Mouse (Mus musculus) R1 (cell line): Measurements from ENCODE around the gene Vti1a.

ENCODE experiments used
- DNase-seq: peaks from one replicate; pipeline ENCODE4 v3.0.0-alpha.2; 2018; ENCODE audit warnings: low read depth, low spot score

The Vti1a gene

DNA sequence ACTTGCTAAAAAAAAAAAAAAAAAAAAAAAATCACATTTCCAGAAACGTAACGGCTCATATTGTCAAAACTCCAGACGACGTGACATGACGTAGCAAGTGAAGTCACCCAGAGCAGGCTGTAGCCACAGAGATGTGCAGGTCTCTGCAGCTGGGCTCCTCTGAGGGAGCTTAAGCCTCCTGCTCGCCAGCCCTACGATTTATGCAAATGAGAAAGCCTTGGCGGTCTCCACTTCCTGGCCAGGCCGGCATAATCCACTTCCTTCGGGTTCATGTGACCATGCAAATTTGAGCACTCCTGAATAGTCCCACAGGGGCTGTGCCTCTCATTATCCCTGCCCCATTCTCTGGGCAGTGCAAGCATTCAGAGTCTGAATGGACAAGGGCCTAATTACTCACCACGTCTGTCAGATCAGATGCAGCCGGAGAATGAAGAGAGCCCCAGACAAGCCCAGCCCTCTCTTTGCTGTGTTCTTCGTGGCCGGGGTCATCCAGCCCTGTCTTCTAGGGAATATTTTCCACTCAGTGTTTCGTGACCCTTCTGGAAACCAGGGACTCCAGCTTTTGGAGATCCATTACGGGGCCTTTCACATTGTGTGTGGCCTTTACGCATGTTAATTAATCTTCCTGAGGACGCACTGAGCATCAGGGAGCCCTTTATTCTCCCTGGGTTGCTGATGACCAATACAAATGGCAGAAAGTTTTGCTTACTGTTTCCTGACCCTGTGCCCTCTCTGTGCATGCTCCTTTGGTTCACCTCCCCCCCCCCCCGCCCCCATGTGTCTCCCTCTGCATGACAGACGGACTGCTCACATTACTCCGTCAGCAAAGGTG is 240.3 kb downstream of the Vti1a start:
- DNase-seq = peak; percentile 89

GRCm38 (mm10) chr19:55559331-55559730 is 243.2 kb downstream of the Vti1a start:
- no peak for DNase-seq

DNA sequence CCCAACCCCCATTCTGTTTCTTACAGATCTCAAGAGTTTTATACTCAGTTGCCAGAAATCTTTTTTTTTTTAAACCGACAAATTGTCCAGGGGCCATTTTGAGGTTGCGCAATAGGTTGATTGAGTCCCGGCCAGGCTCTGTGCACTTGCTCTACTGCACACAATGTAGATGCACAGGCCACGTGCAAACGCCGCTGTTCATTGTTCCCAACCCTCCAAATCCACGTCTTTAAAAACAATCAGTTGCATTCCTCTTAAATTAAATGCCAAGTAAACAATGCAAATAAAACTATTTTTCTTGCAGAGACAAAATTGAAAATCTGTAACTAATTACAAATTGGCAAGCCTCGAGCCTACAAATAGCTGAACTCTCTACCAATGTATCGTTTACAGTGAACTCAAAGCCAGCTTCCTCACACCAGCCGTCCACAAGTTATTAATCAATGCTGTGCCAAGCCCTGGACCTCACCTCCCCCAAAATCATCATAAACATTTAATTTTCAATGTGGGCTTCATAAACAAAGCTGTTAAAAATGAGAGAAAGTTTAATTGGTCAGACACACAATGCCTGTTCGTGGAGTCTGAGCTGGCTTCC is 244.1 kb downstream of the Vti1a start:
- DNase-seq = no peak

- no peak for DNase-seq
These were observed 245.4 kb downstream of the Vti1a start for GRCm38 (mm10) chr19:55561469-55561868.

GRCm38 (mm10) chr19:55562487-55563147 is 246.5 kb downstream of the Vti1a start:
- DNase-seq = no peak

GRCm38 (mm10) chr19:55563148-55563651 is 247.1 kb downstream of the Vti1a start:
- DNase-seq = no peak

DNA sequence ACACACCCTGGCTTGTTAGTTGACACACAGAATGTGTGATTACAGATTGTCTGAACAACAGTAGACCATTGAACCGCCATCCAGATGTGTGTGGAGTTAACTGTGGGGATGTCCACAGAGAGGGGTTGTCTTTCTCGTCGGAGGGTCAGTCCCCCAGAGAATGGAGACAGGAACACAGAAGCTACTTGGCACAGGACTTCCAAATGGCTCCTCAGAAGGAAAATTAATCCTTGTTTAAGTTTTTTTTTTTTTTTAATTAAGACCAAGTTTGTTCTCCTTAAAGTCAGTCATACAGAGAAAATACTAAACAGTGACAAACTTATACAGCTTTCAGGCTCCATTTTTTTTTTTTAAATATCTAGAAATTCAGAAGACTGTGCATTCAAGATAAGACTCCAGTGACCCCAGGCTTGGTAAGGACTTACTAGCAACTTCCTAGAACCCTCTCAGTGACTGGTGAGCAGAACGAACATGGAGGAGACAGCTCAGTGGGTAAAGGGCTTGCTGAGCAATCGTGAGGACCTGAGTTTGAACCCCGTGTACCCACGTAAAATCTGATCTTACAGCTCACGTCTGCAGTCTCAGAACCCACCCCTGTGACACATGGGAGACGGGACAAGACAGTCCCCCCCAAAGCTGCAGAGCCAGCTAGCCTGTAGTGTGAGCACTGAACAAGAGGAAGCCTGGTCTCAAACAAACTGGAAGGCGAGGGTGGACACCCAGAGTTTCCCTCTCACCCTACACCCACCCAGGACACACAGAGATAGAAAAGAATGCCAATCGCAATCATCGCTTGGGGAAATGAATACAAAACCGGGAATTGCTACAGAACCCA is 248.2 kb downstream of the Vti1a start:
- DNase-seq = no peak

DNA sequence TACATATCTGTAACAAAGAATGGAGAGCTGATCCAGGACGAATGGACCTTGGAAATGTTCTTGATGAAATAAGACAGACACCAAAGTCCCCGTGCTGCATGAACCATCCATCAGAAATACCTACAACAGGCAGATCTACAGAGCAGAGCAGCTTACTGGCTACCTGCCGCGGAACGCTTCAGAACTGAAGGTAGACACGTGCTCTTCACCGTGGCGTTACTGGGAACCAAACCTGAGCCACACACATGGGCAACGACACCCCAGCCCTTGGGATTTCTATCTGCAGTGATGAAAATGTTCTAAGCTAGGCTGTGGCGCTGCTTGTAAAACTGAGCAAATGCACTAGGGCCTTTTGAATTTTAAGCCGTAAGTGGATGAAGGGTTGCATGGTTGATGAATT is 249.0 kb downstream of the Vti1a start:
- DNase-seq = no peak

- DNase-seq = no peak
These were observed 249.7 kb downstream of the Vti1a start for GRCm38 (mm10) chr19:55565523-55566369.

DNA sequence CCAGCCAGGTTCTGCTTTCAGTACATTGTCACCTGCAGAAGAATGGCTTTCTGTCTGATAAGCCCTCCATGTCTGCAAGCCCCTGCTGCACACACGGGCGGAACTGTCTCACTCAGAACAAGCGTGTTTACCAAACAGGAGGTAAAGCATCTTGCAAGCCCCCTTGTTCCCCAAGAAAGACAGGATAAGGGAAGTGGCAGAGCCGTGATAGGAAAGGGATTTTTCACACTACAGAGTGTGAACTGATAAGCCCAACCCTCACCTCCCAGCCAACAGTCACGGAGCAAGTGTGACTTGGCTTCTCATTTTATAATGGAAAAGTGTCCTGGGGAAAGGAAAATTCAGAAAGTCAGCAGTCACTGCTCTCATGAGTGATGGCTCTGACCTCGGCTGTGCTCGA is 253.0 kb downstream of the Vti1a start:
- no peak for DNase-seq

DNA sequence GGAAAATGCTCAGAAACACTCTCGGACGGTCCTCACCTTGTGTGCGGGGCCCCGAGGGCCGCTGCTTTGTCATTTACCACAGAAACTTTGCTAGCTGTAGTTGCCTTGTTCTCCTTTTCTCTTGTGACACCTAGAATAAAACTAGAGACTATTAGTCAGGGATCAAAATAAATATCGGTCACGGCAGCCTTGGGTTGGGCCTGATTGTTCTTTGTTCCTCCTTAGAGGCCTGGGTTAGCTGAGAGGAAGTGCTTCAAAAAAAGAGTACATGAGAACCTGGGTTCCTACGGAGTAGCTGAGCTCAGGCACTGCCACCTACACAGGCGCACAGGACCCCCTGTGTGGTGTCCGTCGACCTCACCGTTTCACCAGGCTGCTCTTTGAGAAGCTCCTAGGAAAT is 253.8 kb downstream of the Vti1a start:
- no peak for DNase-seq

GRCm38 (mm10) chr19:55570520-55571296 is 254.6 kb downstream of the Vti1a start:
- DNase-seq = no peak

DNA sequence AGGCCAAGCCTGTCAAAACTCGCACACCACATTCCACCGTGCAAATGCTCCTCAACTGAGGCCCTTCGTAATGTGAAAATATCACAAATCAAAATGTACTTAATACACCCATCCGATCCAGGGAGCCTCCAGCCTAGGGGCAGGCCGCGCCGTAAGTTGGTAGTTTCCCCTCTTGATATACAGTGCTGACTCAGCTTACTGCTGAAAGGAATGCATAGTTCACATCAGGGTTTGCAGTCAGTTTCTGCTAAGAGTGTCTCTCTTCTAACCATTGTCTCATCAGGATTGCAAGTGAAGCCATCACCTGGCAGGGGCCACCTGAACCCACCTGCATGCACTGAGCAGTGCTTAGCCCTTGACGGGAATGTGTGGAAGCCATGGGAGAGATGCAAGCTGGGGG is 255.4 kb downstream of the Vti1a start:
- DNase-seq = no peak

DNA sequence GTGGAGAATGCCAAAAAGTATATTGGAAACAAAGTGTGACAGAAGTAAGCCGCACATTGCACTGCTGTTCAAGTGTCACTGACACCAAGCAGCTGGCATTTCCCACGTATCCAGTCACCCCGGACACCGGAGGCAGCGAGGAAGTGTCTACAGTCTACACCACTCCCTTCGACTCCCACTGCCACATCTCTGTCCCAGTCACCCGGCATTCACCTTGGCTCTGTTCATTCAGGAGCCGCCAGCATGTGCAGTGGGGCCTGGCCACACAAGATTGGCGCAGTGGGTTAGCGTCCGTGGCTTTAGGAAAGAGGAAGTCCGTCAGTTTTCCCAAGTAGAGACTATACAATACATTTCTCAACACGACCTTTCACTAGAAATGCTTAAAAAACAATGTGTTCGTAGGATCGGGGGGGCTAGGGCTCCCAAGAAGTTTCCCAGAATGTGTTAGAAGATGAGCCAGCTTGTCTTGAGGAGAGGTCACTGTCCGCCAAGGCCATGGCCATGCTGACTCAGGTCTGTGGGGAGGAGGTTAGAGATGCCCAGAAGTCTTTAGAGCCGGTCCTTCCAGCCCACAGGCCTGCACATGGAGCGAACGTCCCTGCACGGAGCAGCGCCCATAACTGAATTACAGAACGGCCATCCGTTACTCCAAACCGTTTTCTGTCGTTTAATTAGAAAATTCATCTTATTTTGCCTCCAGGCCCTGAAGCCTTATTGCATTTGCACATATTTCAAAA is 261.4 kb downstream of the Vti1a start:
- no peak for DNase-seq

- peak; percentile 55 for DNase-seq
These were observed 262.3 kb downstream of the Vti1a start for GRCm38 (mm10) chr19:55578094-55579085.

- DNase-seq = no peak
These were observed 263.2 kb downstream of the Vti1a start for GRCm38 (mm10) chr19:55579310-55579709.

DNA sequence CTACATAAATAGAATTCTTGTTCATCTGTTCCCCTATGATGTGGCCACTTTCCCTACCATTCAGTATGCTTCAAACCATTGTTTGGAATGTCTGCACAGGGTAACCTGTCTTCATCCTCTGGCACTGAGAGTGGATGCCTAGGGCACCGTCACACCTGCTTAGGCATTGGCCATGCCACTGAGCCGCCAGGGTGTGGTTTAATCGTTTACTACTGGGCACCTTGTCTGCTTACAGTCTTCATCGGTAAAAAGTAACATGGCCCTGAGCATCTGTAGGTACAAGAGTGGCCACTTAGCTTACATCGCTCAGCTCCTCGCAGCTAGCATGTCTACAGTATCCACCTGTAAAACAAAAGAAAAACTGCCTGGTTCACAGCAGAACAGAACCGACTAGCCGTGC is 264.1 kb downstream of the Vti1a start:
- no peak for DNase-seq

GRCm38 (mm10) chr19:55580667-55581066 is 264.6 kb downstream of the Vti1a start:
- DNase-seq = no peak
